Mouse (Mus musculus): ENCODE measurements around the gene Gm26661.

The Gm26661 gene

GRCm38 (mm10) chr14:7791532-7792159 lies at the start of gene Gm26661:
TSS of gene Gm26661 (plus strand) at chr14:7791587.
- peak; percentile 57 for DNase-seq (ENCODE audit: low read depth, low spot score)

DNA sequence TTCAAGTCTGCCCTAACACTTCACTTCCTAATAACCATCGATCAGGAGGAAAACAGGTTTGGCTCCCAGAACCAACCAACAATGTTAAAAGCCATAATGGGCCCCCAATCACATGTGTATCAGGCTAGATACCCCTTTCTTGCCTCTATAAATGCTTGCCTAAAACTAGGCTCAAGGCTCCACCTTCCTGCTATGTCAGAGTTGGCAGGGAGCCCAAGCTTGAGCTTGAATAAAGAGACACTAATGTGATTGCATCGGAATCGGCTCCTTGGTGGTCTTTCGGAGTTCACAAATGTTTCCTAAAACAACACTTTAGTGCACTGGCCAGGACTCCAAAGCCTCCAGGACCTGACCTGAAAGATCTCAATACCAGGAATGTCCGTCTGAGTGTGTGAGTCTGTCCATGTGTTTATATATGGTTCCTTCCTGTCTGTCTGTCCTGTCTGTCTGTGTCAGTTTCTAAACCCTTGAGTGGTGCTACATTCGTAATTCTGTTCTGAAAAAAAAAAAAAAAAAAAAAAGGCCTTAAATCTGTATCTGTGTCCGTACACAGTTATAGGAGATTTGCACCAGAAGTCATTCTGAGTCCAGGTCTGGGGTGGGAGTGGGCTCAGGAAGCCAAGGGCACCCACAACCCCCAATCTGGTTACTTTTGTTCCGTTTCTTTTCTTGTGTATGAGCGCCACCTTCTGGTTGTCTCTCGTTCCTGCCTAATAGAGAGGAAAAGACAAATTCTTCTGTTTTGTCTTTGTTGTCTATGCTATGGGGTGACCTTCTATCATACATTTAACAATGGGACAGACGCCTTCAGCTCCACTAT lies 42.2 kb upstream of the Gm26661 start:
- DNase-seq (ENCODE audit: low read depth, low spot score) = no peak

- no peak for DNase-seq (ENCODE audit: low read depth, low spot score)
These were observed 41.7 kb upstream of the Gm26661 start for GRCm38 (mm10) chr14:7749764-7750089.

GRCm38 (mm10) chr14:7765569-7766314 lies 25.6 kb upstream of the Gm26661 start:
- DNase-seq (ENCODE audit: low read depth, low spot score) = peak; percentile 51

DNA sequence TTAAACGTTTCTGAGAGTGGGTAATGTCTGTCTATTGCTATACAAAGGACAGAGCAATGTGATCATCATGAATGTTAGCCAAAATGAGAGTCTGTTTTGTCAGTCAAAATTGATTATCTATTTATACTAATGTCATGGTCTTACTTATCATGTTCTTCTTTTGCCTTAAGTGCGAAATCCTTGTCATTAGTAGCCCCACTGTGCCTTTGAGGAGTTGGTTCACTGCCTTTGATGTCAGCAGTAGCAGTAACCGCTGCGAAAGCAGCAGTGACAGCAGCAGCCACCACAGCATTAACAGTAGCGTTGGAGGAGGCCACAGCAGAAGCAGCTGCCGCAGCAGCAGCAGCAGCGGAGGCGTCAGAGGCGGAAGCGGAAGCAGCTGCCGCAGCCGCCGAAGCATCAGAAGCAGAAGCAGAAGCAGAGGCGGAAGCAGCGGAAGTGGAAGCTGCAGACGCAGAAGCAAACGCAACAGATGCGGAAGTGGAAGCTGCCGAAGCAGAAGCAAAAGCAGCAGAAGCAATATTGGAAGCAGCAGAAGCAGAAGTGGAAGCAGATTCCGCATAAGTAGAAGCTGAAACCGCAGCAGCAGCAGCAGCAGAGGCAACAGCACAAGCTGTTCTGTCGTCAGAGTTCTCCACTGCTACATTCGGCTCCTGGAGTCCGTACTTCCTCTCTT lies 17.5 kb upstream of the Gm26661 start:
- DNase-seq (ENCODE audit: low read depth, low spot score) = peak; percentile 69

DNA sequence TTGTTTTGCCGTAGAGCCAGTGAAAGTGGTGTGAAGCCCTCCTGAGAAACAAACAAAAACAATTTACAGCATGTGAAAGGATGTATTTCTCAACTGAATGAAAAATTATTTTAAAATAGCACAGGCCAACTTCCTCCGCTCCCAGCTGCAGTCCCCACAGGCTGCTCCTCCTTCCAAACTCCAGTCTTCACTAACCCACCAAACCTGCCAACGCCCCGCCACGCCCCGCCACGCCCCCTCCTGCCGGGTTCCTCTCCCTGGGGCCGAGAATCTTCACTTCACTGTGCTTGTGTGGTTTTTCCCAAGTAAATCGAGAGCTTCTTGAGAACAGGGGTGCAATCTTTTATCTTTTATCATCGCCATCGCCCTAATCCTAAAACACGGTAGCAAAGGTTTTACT lies 5.3 kb upstream of the Gm26661 start:
- no peak for DNase-seq (ENCODE audit: low read depth, low spot score)

DNA sequence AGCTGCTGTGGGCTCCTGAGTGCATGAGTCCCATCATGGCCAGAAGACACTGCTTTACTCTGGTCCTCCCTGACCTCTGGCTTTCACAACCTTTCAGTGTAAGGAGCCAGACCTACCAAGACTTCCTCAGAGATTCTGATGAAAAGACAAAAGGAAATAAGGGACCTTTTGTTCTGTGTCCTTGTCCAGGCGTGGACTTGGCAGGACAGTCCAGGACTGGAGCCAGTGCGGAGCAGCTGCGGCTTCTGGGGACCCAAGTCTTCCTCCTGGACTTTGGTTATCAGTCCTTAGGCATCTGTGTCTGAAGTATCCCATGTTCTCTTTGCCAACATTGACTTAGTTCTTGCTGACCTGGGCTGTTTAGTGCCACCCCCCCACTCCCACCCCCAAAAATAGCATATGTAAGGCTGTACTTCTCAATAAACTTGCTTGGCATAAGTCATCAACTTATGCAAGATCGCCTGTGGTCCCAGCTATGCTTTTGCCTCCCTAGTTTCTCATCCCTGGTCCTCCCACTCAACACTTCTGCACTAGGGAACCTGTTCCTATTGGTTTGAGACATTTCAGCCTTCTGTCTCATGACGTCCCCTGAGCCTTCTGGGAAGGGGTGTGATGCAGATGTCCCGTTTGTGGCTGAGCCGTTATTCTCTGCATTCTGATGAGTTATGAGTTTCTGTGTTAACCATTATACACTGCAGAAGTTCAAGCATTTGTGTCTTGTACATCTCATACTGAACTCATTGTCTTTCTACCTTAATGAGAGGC lies 1.9 kb upstream of the Gm26661 start:
- no peak for DNase-seq (ENCODE audit: low read depth, low spot score)

GRCm38 (mm10) chr14:7791061-7791531 lies 291 bp upstream of the Gm26661 start:
- no peak for DNase-seq (ENCODE audit: low read depth, low spot score)

- no peak for DNase-seq (ENCODE audit: low read depth, low spot score)
These were observed 4.6 kb downstream of the Gm26661 start for GRCm38 (mm10) chr14:7795961-7796360.

GRCm38 (mm10) chr14:7800611-7801010 lies 9.2 kb downstream of the Gm26661 start:
- DNase-seq (ENCODE audit: low read depth, low spot score) = no peak

- no peak for DNase-seq (ENCODE audit: low read depth, low spot score)
These were observed 10.4 kb downstream of the Gm26661 start for GRCm38 (mm10) chr14:7801831-7802230.

DNA sequence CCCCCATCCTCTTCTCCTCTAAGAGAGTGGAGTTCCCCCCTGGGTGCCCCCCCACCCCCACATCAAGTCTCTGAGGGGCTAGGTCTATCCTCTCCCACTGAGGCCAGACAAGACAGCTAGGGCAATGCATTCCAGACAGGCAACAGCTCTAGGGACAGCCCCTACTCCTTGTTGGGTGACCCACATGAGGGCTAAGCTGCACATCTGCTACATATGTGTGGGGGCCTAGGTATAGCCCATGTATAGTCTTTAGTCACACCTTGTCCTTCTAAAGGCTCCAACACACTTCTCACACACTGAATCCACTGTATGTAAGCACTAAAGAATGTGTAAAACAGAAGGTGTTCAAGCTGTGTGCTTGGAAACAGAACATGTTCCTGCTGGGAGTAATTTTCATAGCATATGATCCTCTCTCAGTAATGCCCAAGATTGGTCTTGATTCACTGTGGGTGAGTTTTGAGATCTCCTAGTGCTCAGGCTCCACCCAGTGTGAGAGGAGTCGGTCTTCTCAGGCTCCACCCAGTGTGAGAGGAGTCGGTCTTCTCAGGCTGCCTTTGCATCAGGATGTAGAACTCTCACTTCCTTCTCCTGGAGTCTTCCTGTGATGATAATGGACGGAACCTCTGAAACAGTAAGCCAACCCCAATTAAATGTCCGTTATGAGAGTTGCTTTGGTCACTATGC lies 12.6 kb downstream of the Gm26661 start:
- no peak for DNase-seq (ENCODE audit: low read depth, low spot score)

DNA sequence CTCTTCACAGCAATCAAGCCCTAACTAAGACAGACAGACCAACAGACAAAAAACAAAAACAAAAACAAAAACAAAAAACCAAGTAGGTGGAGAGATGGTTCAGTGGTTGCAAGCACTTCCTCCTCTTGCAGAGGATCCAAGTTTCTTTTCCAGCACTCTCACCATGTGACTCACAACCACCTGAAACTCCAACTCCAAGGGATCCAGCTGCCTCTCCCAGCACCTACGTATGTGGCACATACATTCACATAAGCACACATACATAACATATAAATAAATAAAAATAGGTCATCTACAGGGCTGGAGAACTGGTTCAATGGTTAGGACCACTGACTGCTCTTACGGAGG lies 13.1 kb downstream of the Gm26661 start:
- no peak for DNase-seq (ENCODE audit: low read depth, low spot score)

DNA sequence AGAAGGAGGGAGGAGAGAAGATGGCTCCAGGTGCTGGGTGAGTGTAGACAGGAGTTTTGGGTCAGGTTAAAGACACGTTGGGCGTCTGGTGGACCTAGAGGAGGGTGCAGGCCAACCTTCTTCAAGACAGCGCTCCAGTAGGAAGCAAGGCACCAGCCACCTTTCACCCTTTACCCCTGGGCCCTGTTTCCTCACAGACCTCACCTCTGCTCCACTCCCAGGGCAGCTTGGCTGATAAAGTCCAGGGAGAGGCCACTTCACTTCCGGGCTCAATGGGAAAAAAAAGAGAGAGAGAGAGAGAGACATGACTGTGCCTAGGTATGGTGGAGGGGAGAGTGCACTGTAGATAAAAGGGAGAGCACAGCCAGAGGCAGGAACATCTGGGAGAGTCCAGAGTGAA lies 16.3 kb downstream of the Gm26661 start:
- no peak for DNase-seq (ENCODE audit: low read depth, low spot score)

DNA sequence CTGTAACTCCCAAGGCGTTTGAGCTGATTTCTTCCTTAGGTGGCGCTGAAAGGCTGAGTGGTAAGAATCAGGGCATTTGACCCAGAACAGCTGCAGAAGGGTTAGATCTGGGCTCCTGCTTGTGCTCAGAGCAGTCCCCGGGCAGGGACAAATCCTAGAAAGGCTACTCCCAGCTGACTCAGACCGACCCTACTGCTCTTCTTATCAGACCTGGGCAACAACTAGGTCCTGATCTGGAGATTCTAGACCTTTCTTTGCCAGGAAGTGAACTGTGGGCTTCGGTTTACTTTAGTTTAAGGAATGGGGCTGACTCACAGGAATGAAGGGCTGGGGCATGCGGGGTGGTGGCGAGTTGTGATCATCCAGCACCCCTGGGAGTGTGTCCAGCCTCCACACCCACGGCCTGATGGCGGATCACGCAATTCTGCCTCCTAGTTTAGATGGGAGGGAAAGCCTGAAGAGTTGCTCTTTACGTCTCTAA lies 17.2 kb downstream of the Gm26661 start:
- no peak for DNase-seq (ENCODE audit: low read depth, low spot score)

GRCm38 (mm10) chr14:7809043-7809955 lies 17.9 kb downstream of the Gm26661 start:
- DNase-seq (ENCODE audit: low read depth, low spot score) = peak; percentile 55

- DNase-seq (ENCODE audit: low read depth, low spot score) = peak; percentile 82
These were observed 26.5 kb downstream of the Gm26661 start, which contains the start of gene Flnb for GRCm38 (mm10) chr14:7817770-7818462. TSS of gene Flnb (plus strand) at chr14:7817957.

DNA sequence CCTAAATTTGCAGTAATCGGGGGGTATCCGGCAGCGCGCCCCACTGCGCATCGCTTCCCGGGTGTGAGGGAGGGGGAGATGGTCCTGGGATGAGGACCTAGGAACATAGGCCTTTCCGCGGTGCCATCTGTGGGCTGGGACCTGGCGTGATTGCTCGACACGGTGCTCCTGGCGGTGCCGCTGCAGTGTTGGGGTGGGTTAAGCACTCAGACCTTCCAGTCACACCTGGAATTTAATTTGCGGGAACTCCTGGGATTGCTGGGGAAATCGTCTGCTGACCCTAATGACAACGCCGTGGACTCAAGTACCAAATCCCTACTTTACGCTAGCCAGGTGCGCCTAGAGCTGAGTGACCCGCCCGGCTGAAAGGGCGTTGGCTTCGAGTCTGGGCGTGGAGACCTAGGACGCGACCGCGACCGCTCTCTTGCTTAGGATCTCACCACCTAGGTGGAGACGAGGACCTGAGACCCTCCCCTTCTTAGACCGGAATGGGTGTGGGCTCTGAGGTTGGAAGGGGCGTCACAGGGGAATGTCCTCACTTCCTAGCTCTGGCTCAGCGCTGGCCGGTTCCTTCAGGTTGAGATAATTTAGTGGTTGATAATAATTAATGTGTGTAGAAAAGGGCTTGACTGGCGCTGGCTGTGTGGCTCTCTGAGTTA lies 27.2 kb downstream of the Gm26661 start:
- no peak for DNase-seq (ENCODE audit: low read depth, low spot score)
